Mouse (Mus musculus) mesoderm, embryonic 11.5 days (tissue): ENCODE results near the gene Ppm1l.

Experiments used
- DNase-seq: peaks from one replicate; pipeline ENCODE4 v3.0.0-alpha.2; 2012; ENCODE audit warnings: low read depth, low spot score

Ppm1l gene

DNA sequence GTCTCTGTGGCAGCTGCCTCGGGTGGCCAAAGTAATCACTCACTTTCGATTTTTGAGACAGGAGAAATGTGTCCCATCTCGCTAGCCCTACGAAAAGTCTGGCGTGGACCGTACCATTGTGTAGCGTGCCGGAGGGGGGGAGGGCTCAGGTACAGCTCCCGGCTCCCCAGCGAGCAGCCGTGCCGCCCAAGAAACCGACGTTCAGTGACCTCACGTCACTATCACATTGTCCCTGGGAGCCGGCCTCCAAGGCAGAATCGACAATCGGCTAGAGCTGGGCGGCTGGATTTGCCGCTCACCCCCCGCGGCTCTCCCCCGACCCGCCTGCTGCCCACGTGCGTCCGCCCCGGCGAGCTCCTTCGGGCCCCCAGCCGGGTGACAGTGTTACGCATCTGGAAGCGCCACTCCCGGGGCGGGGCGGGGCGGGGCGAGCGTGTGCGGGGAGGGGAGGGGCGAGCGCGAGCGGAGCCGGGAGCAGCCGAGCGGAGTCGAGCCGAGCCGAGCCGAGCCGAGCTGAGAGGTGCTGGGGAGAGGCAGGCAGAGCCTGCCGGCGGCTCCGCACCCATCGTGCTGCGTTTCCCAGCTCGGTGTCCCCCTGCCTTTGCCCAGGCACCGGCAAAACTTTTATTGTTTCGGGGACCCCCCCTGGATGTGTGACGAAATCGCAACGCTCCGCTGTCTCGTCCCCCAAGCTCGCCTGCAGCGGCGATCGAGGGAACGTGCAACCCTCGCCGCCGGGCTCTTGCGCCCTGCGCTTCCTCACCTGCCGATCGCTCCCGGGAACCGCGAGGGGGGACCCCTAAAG, at the start of gene Ppm1l:
Gene Ppm1l (plus strand): TSS at position 471 of the 805 bp plus-strand sequence.
- peak; percentile 94 for DNase-seq

DNA sequence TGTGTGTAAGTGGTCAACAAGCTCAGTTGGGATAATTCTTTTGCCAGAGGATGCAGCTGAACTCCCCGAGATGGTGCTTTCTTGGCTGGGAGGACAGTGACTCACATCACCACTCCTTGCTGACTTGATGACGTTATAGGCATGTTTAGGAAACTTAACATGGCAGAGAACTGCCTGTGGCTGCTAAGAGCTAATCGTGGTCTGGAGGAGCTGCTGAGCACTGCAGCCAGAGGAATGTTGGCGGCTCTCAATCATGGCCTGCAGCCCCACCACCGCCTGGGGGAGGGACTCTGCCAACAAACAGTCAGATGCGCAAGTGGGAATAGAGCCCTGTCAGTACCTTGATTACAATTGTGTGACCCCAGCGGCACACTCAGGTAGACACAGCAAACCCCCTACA, 44.8 kb upstream of the Ppm1l start:
- DNase-seq = no peak

DNA sequence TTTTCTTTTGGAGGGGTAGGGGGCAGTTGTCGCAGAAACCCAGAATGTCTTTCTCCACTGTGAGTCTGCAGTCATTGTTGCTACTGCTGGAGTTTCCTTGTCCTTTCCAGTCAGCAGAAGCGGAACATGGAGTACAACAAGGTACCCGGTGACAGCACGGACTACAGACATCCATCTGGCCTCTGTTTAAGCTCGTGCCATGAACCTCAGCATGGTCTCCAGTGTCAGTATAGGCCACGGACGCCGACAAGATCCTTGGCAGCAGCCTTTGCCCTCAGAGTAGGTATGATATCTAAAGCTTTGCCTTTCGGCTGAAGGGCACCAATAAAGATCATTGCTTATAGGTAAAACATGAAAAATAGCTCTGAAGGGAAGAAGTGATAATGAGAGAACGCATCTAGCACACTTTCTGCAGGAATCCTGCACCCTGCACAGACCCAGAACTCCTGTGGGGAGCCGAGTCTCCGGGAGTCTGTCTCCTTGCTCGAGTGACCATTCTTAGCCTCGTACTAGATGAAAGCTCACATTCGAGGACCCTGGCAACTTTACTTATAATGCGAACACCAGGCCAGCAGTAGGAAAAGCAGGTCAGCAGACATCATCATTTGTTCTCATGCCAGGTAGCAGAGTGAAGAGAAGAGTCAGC, 42.5 kb upstream of the Ppm1l start:
- DNase-seq = no peak

DNA sequence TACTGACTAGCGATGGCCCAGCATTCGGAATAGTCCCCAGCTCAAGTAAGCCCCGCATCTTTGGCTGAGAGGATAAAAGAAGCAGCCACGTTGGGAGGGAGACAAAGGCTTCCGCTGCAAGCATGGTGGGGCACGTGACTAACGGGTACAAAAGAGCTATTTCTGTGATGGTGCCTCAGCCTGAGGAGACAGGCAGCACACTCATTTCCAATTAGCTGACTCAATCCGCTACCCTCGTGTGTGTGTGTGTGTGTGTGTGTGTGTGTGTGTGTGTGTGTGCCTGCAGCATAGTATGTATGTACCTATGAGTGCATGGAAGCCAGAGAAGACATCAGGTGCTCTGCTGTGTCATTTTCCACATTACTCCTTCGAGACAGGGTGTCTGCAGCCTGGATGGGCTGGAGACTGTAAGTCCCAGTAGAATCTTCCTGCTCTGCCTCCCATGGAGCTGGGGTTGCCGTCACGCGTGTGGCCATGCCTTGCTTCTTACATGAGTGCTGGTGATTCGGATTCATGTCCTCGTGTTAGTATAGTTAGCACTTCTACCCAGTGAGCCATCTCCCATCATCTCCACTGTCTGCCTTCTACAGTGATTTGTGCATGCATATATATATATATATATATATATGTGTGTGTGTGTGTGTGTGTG, 41.9 kb upstream of the Ppm1l start:
- DNase-seq = no peak

DNA sequence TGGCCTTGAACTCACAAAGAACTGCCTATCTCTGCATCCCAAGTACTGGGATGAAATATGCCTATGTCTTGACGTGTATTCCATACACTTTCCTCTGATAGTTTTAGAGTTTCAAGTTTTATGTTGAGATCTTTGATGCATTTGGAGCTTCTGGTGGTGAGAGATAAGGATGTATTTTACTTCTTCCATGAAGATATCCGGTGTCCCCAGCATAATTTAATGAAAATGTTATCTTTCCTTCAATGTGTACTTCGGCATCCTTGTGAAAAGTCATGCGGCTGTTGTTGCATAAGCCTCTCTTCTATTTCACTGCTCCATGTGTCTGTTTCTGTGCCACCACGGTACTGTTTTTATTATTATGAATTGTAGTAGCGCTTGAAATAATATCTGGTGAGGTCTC, 38.0 kb upstream of the Ppm1l start:
- DNase-seq = no peak

DNA sequence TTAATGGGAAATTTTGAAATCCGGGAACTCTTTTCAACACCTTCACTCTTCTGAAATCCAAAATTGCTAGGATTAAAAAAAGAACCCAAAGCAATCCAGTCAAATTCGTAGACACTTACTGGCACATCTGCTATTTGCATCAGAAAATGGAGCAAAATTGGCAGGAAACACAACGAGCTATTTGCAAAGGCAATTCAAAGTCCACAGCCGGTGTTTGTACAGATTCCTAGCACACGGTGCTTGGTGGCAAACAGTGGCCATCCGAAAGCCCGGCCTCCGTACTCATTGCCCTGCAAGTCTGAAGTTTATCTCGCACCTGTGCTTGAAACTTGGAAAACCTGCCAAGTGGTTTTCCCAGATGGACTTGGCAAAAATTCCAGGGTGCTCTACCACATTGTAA, 34.3 kb upstream of the Ppm1l start:
- DNase-seq = no peak

DNA sequence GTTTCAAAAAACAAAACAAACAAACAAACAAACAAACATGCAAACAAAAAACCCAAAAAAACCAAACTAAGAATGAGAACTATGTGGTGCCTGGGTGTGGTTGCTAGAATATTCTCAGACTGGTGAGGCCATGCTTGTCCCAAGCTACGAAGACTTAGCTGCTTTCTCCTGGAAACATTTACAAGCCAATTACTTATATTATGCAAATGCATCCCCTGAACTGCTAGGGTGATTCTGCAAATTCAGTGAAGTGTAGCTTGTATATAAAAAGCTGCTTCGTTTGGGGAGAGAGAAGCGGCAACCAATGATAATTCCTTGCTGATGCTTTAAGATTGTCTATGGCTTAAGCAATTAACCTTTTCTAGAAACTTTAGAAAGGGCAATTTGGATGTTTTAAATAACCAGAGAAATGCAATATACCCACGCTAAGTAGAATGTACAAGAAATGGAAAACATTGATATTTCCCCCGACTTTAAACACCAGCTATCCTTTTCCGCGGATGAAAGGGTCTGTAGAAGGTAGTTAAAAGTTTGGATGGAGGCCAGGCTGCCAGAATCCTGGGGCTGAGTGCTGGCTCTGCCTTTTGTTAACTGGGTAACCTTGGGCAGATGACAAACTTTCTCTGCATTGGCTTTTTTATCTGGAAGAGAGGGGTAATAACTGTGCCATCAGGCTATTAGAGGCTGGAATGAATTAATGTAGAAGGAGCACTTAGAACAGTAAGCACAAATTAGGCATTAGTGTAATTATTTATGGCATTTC, 33.4 kb upstream of the Ppm1l start:
- DNase-seq = no peak

DNA sequence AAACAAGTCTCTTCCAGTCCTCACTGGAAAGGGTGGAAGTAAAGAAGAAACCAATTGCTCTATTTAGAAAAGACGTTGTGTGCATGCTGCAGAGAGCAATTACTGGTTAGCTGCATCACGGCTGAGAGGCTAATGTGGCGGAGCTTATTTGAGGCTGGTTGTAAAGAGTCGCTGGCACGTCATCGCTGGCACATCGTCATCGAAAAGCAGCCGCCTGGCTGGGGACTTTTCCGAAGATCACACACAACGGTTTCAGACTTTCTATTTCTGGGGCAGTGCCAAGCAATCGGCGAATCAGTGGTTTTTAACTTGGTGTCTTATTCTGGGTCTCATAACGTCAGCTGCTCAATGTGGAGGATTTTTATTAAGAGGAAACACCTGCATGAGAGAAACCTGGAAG, 26.8 kb upstream of the Ppm1l start:
- no peak for DNase-seq

DNA sequence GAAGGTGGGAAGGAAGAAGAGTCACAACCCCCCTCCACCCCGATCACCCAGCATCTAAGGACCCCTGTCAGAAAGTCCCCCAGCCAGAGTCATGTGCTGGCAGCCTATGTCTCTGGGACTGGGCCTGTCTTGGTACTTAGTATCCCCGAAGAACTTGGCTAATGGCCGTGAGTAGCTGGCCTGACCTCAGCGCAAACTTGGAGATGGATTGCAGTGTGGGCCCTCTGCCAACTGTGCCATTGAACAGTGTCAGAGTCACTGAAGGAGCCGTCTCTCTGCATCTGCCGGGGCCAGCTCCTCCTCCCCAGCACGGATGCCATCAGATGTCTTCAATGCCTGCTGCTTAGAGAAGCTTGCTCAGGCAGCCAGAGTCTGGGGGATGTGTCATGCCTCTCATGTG, 26.4 kb upstream of the Ppm1l start:
- no peak for DNase-seq

DNA sequence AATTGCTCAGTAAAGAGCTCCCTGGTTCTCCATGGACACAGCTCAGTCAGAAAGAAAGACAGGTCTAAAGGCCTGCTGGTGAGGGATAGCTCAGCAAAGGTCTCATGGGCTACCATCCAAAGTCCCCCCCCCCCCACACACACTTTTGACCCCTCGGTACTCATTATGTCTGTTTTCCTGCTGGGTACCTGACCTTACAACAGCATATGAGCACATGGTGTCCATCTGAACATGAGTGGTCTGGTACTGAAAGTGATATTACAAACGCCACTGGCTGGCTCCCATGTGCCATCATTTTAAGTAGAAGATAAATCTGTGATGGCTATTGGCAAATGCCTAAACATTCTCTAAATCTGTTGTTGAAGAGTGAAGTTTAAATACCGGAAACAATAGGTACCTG, 25.8 kb upstream of the Ppm1l start:
- no peak for DNase-seq

DNA sequence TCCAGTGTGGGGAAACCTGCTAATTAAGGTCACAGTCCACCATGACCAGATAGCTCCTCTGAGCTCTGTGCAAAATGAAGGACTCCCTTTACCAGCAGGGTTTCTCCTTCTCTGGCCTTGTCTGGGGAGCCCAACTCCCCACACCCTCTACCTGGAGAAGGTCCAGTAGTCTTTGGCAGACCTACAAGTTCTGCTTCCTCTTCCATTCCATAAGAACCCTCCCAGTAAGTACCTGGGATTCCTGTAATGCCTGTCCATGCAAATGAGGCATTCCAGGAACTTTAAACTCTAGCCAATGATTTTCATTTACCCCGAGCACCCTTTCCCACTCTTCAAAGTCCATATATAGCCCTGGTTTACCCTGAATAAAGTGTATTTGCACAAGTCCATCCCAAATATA, 24.0 kb upstream of the Ppm1l start:
- DNase-seq = no peak

DNA sequence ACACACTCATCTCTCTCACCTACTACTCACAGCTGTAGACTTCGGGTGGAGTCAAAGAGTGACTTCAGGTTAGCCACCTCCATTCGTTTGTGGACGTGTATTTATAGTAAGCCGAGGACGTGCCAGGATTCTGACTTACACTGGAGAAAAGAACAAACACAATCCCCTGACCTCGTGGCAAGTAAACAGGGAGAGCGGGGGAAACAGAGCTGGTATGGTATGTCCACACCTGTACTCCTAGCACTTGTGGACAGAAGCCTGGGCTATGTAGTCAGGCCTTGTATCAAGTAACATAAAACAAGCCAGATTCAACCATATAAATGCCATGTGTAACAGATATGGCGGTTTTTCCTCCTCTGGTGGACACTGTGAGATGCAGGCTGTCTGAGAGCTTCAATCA, 20.4 kb upstream of the Ppm1l start:
- no peak for DNase-seq

DNA sequence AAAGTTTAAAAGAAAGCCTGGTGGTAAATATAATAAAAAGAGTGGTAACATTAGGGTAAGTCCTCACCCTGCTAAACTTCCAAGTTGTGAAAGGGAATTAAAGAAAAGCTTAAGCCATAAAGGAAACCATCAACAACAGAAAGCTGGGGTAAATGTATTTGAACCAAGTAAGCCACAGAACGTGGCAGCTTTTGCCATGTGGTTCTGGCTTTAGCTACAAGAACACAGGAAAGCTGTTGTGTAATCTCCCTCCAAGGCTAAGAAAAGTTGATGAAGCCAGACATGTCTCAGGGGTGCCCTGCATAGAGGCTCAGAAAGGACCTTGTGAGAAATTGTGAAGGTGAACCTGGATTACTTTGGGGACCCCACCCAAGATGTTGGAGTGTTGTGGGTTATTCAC, 16.5 kb upstream of the Ppm1l start:
- no peak for DNase-seq

DNA sequence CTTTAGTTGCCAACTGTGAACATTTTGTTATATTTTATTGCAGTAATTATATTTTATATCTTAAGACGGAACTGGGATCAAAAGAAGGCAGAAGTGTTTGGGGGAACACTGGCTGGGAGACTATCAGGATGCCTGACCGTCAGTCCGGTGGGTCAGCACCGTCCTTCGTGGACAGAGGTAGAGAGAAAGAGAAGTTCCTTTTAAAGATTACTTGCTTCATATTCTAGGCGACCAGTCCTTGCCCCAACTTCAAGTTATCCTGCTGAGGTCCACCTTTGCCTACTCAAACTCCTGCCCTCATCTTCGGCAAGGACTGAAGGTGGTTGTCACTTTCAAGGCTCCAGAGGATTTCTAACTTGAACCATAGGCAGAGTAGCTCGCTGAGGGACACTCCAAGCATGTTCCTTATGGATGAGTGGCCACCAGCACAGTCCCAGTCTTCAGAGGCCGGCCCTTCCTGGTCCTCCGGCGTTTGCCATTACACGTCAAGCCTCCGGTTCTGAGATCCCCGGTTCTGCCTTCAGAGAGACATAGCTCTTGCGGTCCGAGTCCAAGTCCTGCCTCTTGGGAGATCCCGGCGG, 761 bp upstream of the Ppm1l start:
- DNase-seq = no peak

DNA sequence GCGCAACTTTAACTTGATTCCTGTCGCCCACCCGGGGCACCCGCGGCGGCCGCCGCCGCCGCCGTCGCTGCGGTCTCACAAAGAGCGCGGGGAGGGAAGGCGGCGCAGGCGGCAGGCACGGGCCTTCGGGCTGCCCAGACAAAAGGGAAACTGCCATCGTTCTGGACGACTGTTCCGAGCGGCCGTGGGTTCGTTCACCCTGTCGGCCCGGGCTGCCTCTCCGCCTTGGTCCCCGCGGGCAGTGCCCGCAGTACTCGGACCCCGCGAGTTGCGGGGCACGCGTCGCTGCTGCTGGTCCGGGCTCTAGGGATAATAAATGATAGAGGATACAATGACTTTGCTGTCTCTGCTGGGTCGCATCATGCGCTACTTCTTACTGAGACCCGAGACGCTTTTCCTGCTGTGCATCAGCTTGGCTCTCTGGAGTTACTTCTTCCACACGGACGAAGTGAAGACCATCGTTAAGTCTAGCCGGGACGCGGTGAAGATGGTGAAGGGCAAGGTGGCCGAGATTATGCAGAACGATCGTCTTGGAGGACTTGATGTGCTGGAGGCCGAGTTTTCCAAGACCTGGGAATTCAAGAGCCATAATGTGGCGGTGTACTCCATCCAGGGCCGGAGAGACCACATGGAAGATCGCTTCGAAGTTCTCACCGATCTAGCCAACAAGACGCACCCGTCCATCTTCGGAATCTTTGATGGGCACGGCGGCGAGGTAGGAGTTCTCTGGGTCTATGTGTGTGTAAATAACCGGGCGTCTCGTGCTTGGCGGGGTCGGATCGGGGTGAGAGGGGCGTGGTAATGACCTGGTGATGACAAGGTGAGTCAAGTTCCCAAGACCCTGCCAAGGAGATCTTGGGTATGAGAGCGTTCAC, 827 bp downstream of the Ppm1l start:
- peak; percentile 54 for DNase-seq

DNA sequence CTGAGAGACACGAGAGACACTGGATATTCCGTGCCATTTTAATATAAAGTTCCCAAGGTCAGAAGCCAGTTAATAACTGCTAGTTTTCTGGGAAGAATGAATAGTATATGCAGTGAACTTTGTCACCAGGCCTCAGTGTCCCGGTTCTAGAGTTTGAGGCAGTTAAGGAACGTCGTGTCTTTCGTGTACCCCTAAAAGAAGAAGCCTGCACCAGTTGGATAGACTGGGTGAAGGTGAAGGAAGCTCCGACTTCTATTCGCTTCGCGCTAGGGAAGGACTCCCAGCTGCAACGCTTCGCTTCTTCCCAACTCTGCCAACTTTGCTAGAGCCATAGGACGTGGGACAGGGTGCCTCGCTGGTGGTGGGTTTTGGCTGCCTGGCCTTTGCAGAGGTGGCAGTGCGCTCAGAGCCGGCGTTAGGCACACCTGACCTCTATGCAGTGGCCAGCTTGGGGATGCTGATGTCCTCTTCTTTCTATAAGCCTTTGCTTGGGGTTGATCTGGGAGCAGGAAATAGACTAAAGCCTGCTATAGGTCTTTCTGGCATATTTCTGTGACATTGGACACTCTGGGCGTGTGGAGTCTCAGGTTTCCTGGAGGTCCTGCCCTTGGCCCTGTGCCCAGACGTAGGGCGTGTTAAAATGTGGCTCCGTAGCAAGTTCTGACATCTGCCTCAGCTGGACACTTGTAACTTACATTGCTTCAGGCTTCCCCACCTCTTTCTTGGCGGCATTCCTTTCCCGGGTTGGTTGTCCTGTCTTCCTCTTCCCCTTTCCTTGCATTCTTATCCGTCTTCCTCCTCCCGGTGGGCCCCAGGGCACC, 1.7 kb downstream of the Ppm1l start:
- DNase-seq = peak; percentile 82

DNA sequence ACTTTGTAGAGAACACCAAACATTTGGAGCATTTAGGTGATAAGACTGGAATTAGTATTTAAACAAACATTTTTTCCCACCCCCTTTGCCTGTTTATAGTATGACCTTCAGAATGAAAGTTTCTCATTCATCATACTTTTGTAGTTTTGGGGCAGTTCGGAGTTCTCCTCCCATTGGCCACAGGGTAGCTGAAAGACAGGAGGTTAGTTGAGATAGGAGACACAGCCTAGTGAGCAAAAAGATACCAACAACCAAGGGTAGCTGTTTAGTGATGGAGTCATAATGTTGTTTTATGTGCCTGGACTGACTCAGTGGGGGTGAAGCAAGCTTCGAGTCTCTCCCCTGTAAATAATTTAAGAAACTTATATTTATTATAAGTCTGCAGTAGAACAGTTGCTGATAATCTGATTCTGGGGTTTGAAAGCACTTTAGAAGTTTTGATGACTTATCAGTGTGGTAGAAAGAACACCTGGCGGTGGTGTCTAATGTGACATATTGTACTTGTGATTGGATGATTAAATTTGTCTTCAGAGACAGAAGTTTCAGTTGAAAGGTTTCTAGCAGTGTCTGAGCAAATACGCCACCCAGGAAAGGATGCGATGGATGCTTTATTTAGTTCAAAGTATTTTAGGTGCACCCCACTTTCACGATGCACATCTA, 2.5 kb downstream of the Ppm1l start:
- DNase-seq = no peak

DNA sequence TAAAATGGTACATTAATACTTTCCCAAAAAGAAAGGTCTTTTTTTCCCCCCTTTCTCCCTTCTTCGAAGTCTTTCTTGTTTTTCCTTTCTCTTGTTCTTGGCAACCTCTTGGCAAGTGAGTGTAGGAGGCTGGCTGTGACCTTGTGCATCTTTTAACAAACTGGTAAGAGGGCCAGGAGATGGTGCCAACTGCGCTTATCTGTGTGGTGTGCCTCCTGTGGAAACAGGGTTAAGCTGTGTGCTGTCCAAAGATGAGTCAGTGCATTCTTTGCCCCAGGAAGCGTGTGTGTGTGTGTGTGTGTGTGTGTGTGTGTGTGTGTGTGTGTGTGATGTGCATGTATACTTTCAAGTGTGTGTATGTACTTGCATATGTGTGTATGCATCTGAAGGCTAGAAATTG, 7.3 kb downstream of the Ppm1l start:
- no peak for DNase-seq

DNA sequence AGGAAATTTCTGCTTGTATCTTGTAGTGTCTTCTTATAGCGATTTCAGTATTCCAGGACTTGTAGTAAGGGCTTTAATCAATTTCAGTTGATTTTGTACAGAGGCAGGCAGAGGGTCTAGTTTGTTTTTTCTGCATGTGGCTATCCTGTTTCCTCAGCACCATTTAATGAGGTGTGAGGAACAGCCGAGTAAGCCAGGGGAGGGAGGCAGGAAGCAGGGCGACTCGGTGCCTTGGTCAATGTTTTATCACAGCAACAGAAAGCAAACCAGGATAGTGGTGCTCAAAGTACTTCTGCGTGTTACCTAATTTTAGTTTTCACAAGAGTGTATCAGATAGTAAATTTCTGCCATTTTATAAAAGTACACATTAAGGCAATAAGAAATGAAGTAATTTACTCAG, 13.2 kb downstream of the Ppm1l start:
- DNase-seq = no peak
